Comparison of ENCODE assay signal across 29 mouse cellular contexts in the genomic region with DNA sequence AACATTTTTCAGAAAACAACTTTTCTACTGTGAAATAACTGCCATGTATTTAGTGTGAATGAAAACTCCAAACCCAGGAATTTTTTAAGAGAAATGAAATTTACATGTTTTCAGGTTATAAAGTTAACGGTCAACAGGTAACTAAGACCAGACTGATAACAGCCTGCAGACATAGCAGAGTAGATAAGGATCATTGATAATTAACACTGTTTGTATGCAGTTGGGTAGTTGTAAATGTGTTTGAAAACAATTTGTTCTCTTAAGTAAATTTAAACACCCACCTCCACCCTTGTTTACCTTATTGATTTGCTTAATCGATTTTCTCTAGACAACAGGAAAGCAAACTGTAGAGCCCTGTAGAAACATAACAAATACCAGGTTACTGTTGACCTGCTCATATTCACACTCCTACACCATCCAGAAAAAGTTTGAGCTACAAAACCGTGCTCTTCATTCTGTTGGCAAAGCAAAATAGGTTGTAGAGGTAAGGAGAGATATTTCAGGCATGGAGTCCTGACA.
"Had no signal": no experiment of that assay in that cellular context is flagged by ENCODE, and none has a peak within 500 bp of the region (broad histone marks: within the 10 kb centered on the region; RNA-seq: fewer than 3 reads in every experiment).

No protein-coding gene starts in this region.

- H3K4me2 ChIP-seq: embryonic facial prominence, embryonic 12.5 days; embryonic facial prominence, embryonic 13.5 days; embryonic facial prominence, embryonic 15.5 days; forebrain, embryonic 12.5 days; forebrain, embryonic 13.5 days; forebrain, embryonic 15.5 days had no signal

- H3K9ac ChIP-seq: embryonic facial prominence, embryonic 12.5 days; embryonic facial prominence, embryonic 13.5 days; embryonic facial prominence, embryonic 15.5 days; forebrain, embryonic 12.5 days; forebrain, embryonic 13.5 days; forebrain, embryonic 15.5 days; forebrain, postnatal 0 days had no signal

- H3K27me3 ChIP-seq: embryonic facial prominence, embryonic 12.5 days; embryonic facial prominence, embryonic 13.5 days; embryonic facial prominence, embryonic 15.5 days; forebrain, embryonic 12.5 days; forebrain, embryonic 13.5 days; forebrain, embryonic 15.5 days had no signal

- H3K27ac ChIP-seq: embryonic facial prominence, embryonic 10.5 days; embryonic facial prominence, embryonic 12.5 days; embryonic facial prominence, embryonic 13.5 days; embryonic facial prominence, embryonic 15.5 days; forebrain, embryonic 10.5 days; forebrain, embryonic 12.5 days; forebrain, embryonic 13.5 days; forebrain, embryonic 15.5 days; gastrocnemius, adult 2 months; heart, adult 2 months had no signal

- H3K4me1 ChIP-seq: embryonic facial prominence, embryonic 10.5 days; embryonic facial prominence, embryonic 12.5 days; embryonic facial prominence, embryonic 13.5 days; embryonic facial prominence, embryonic 15.5 days; forebrain, embryonic 10.5 days; forebrain, embryonic 12.5 days; forebrain, embryonic 13.5 days; forebrain, embryonic 15.5 days had no signal

- DNase-seq: cerebellum, adult 2 months; cerebellum, adult 8-10 months; cerebellum, adult 9-10 months; cerebellum, adult 9-11 months; cerebellum, postnatal 10 days; cerebellum, postnatal 14 days; cerebellum, postnatal 25 days; cerebellum, postnatal 36 days; embryo, embryonic 11 days; forebrain, postnatal 0 days; gastrocnemius, adult 2 months; gastrocnemius, postnatal 10 days; gastrocnemius, postnatal 14 days; gastrocnemius, postnatal 25 days; gastrocnemius, postnatal 36 days; heart, adult 11 months; heart, adult 18-20 months; heart, adult 2 months had no signal

- ATAC-seq: forebrain, embryonic 13.5 days; forebrain, embryonic 14.5 days; forebrain, embryonic 15.5 days; forebrain, embryonic 16.5 days; forebrain, postnatal 0 days had no signal

- H3K4me3 ChIP-seq: embryonic facial prominence, embryonic 10.5 days; embryonic facial prominence, embryonic 12.5 days; embryonic facial prominence, embryonic 13.5 days; embryonic facial prominence, embryonic 15.5 days; erythroblast, embryonic 14.5 days; forebrain, embryonic 10.5 days; forebrain, embryonic 12.5 days; forebrain, embryonic 13.5 days; forebrain, embryonic 15.5 days; gastrocnemius, adult 2 months; heart, adult 2 months had no signal

- H3K36me3 ChIP-seq: embryonic facial prominence, embryonic 10.5 days; embryonic facial prominence, embryonic 12.5 days; embryonic facial prominence, embryonic 13.5 days; embryonic facial prominence, embryonic 15.5 days; forebrain, embryonic 10.5 days; forebrain, embryonic 12.5 days; forebrain, embryonic 15.5 days had no signal

- H3K9me3 ChIP-seq: embryonic facial prominence, embryonic 10.5 days; embryonic facial prominence, embryonic 12.5 days; embryonic facial prominence, embryonic 13.5 days; embryonic facial prominence, embryonic 15.5 days; forebrain, embryonic 10.5 days; forebrain, embryonic 12.5 days; forebrain, embryonic 13.5 days; forebrain, embryonic 15.5 days had no signal
